Mouse (Mus musculus) liver (tissue): ENCODE results near the gene Trpc5.

ENCODE experiments used
- DNase-seq: peaks from one replicate; pipeline ENCODE4 v3.0.0-alpha.2; 2020; ENCODE audit warnings: mixed read lengths

Gene Trpc5

GRCm38 (mm10) chrX:144335332-144336015, 352.5 kb downstream of the Trpc5 start:
- DNase-seq: no peak
